Mouse (Mus musculus) forebrain, embryonic 12.5 days (tissue): ENCODE data around the gene Sp9. TPM values are rescaled to one million over a fixed set of nuclear protein-coding genes. Genes with fewer than 3 reads are reported as not detected.

Source experiments
- ATAC-seq: fragments of 200-750 bp; cut with Nextera tagmentation; 2 replicates; pipeline ENCODE4 v1.8.0; 2017; ENCODE audit warnings: moderate TSS enrichment; ENCODE audit not compliant: low FRiP score
- H3K27ac ChIP-seq: fragments of 300-500 bp; sonication (generic); 2 replicates; pipeline ENCODE4 v1.5.1; 2016; ENCODE audit warnings: mild to moderate bottlenecking
- H3K27me3 ChIP-seq: fragments of 300-500 bp; sonication (generic); 2 replicates; pipeline ENCODE4 v1.6.1; 2016; ENCODE audit warnings: mild to moderate bottlenecking
- H3K36me3 ChIP-seq: fragments of 300-500 bp; sonication (generic); replicated peaks from 2 replicates; pipeline ENCODE4 v1.6.1; 2016; ENCODE audit warnings: mild to moderate bottlenecking
- H3K4me1 ChIP-seq: fragments of 300-500 bp; sonication (generic); 2 replicates; pipeline ENCODE4 v1.6.1; 2016
- H3K4me2 ChIP-seq: fragments of 300-500 bp; sonication (generic); 2 replicates; pipeline ENCODE4 v1.6.1; 2016; ENCODE audit warnings: mild to moderate bottlenecking, moderate library complexity
- H3K4me3 ChIP-seq: fragments of 300-500 bp; sonication (generic); replicated peaks from 2 replicates; pipeline ENCODE4 v1.5.1; 2016; ENCODE audit warnings: mild to moderate bottlenecking
- H3K9ac ChIP-seq: fragments of 300-500 bp; sonication (generic); 2 replicates; pipeline ENCODE4 v1.6.1; 2016; ENCODE audit warnings: mild to moderate bottlenecking
- H3K9me3 ChIP-seq: fragments of 300-500 bp; sonication (generic); 2 replicates; pipeline ENCODE4 v1.6.1; 2016
- WGBS: fragments of 180-500 bp; shearing (Covaris S2); methylation state at CpG from one replicate; pipeline ENCODE4 v1.1.7; 2016; 5-methylcytosine and 5-hydroxymethylcytosine counted together
- polyA plus RNA-seq: library from polyadenylated mRNA; unstranded; fragments of >200 nt; fragmentation: Nextera tagmentation; extraction: Ambion mirVana; gene quantifications from 2 replicates; pipeline ENCODE4 v1.2.1, GENCODE M21; 2016

The Sp9 gene
- polyA plus RNA-seq, 1 experiment from 2014 or later: 12.9 TPM

- Histone ChIP-seq H3K4me3 (no peak overlapping the region), H3K9ac (no peak overlapping the region), H3K4me2 (no peak overlapping the region), H3K9me3 (no peaks in the 10 kb centered on the region), H3K36me3 (no peaks in the 10 kb centered on the region), H3K4me1 (no peaks in the 10 kb centered on the region), H3K27ac (no peak overlapping the region), H3K27me3 (no peaks in the 10 kb centered on the region)
- ATAC-seq: no peak
- 66% methylated on average over 12 of the region's 12 CpGs for WGBS
Measured at GRCm38 (mm10) chr2:73322991-73323390, 51.3 kb downstream of the Sp9 start.

- 89% methylated on average over 5 of the region's 5 CpGs for WGBS
Measured at GRCm38 (mm10) chr2:73325871-73326270, 54.1 kb downstream of the Sp9 start.

More at GRCm38 (mm10) chr2:73325871-73326270, 54.1 kb downstream of the Sp9 start:
- Histone ChIP-seq H3K4me3 (no peak overlapping the region), H3K9me3 (no peaks in the 10 kb centered on the region), H3K9ac (no peak overlapping the region), H3K27ac (no peak overlapping the region), H3K4me1 (no peaks in the 10 kb centered on the region), H3K27me3 (no peaks in the 10 kb centered on the region), H3K4me2 (no peak overlapping the region), H3K36me3 (no peaks in the 10 kb centered on the region)
- no peak for ATAC-seq

Other genes with a start within 250 kb of the Sp9 start
- 104 and 106 TPM in 2 replicates for gene Ola1, start 53.0 kb upstream of the Sp9 start, polyA plus RNA-seq
- 10.9 and 12.7 TPM in 2 replicates for gene Scrn3, start 40.7 kb downstream of the Sp9 start, polyA plus RNA-seq
- 24.0 and 26.1 TPM in 2 replicates for gene Cir1, start 40.8 kb downstream of the Sp9 start, polyA plus RNA-seq
- gene Gpr155, start 114.6 kb downstream of the Sp9 start, polyA plus RNA-seq: 7.3 and 8.0 TPM in 2 replicates